Mouse (Mus musculus): ENCODE data around the gene Prpf18. TPM values are rescaled to one million over a fixed set of nuclear protein-coding genes. Genes with fewer than 3 reads are reported as not detected.

Gene Prpf18
- polyA plus RNA-seq, 1 experiment from 2014 or later = 48.6 TPM

DNA sequence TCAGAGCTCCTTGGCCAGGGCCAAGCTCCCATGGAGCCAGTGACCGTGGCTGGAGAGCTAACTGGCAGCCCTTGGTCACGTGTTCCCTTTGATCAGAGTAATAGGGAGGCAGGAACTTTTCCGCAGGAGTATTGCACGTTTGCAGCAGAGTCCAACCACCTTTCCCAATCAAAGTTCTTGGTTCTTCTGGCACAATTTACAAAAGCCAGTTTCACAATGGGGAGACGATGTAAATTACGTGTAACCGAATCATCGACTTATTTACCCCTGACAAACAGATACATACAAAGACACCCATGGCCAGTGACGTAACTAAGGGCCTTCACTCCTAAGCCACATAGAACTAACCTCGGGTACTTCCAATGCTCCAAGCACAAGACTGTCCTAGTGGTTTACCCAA lies 42.5 kb downstream of the Prpf18 start:
- DNase-seq (ENCODE audit: low spot score) (no peak), ATAC-seq (ENCODE audit: insufficient read depth, low FRiP score, low TSS enrichment) (no peak)
- H3K4me3 ChIP-seq (ENCODE audit: low read depth, low read length) = no peak overlapping the region
- 83% methylated on average over 10 of the region's 10 CpGs for WGBS
- no peak overlapping the region for H3K27ac ChIP-seq (ENCODE audit: low read depth, low read length)
- no peaks in the 10 kb centered on the region for H3K27me3 ChIP-seq (ENCODE audit: control insufficient read depth, insufficient read depth, low read length)
- no peaks in the 10 kb centered on the region for H3K4me1 ChIP-seq (ENCODE audit: control insufficient read depth, insufficient read depth, low read length)
- no peaks in the 10 kb centered on the region for H3K9me3 ChIP-seq (ENCODE audit: control insufficient read depth, low read length)
- no peak overlapping the region for H3K9ac ChIP-seq (ENCODE audit: low read length)
- no peak overlapping the region for H3K4me2 ChIP-seq (ENCODE audit: low read depth)
- H3K36me3 ChIP-seq (ENCODE audit: control insufficient read depth, insufficient read depth, low read length) = peaks cover 24% of the 10 kb centered on the region

- 75% methylated on average over 3 of the region's 3 CpGs for WGBS
- Histone ChIP-seq H3K27me3 (ENCODE audit: control insufficient read depth, insufficient read depth, low read length) (no peaks in the 10 kb centered on the region), H3K36me3 (ENCODE audit: control insufficient read depth, insufficient read depth, low read length) (peaks cover 32% of the 10 kb centered on the region)
These were observed 43.7 kb downstream of the Prpf18 start for GRCm38 (mm10) chr2:4608253-4608652.

GRCm38 (mm10) chr2:4606559-4606958 lies 45.4 kb downstream of the Prpf18 start:
- Histone ChIP-seq H3K27me3 (ENCODE audit: control insufficient read depth, insufficient read depth, low read length) (no peaks in the 10 kb centered on the region), H3K4me1 (ENCODE audit: control insufficient read depth, insufficient read depth, low read length) (no peaks in the 10 kb centered on the region), H3K9ac (ENCODE audit: low read length) (no peak overlapping the region), H3K36me3 (ENCODE audit: control insufficient read depth, insufficient read depth, low read length) (peaks cover 31% of the 10 kb centered on the region), H3K4me2 (ENCODE audit: low read depth) (no peak overlapping the region), H3K9me3 (ENCODE audit: control insufficient read depth, low read length) (no peaks in the 10 kb centered on the region), H3K27ac (ENCODE audit: low read depth, low read length) (no peak overlapping the region), H3K4me3 (ENCODE audit: low read depth, low read length) (no peak overlapping the region)
- 94% methylated on average over 3 of the region's 3 CpGs for WGBS
- DNase-seq (ENCODE audit: low spot score) (no peak), ATAC-seq (ENCODE audit: insufficient read depth, low FRiP score, low TSS enrichment) (no peak)

More at GRCm38 (mm10) chr2:4608253-4608652, 43.7 kb downstream of the Prpf18 start:
- no peak for ATAC-seq (ENCODE audit: insufficient read depth, low FRiP score, low TSS enrichment)
- H3K4me1 ChIP-seq (ENCODE audit: control insufficient read depth, insufficient read depth, low read length) = no peaks in the 10 kb centered on the region
- H3K4me2 ChIP-seq (ENCODE audit: low read depth) = no peak overlapping the region
- no peaks in the 10 kb centered on the region for H3K9me3 ChIP-seq (ENCODE audit: control insufficient read depth, low read length)
- H3K9ac ChIP-seq (ENCODE audit: low read length) = no peak overlapping the region
- H3K4me3 ChIP-seq (ENCODE audit: low read depth, low read length) = no peak overlapping the region
- DNase-seq (ENCODE audit: low spot score) = no peak
- H3K27ac ChIP-seq (ENCODE audit: low read depth, low read length) = no peak overlapping the region

- no peak overlapping the region for H3K4me3 ChIP-seq (ENCODE audit: low read depth, low read length)
- H3K27me3 ChIP-seq (ENCODE audit: control insufficient read depth, insufficient read depth, low read length) = no peaks in the 10 kb centered on the region
- H3K4me1 ChIP-seq (ENCODE audit: control insufficient read depth, insufficient read depth, low read length) = no peaks in the 10 kb centered on the region
- no peak overlapping the region for H3K27ac ChIP-seq (ENCODE audit: low read depth, low read length)
- DNase-seq (ENCODE audit: low spot score) = no peak
- no peak overlapping the region for H3K4me2 ChIP-seq (ENCODE audit: low read depth)
- H3K9ac ChIP-seq (ENCODE audit: low read length) = no peak overlapping the region
- 0 out of 2 replicates have a peak, but pooled peaks have one; percentile 38 for ATAC-seq (ENCODE audit: insufficient read depth, low FRiP score, low TSS enrichment)
- no peaks in the 10 kb centered on the region for H3K9me3 ChIP-seq (ENCODE audit: control insufficient read depth, low read length)
- 85% methylated on average over 33 of the region's 33 CpGs for WGBS
- peaks cover 28% of the 10 kb centered on the region for H3K36me3 ChIP-seq (ENCODE audit: control insufficient read depth, insufficient read depth, low read length)
These were observed 48.5 kb downstream of the Prpf18 start for GRCm38 (mm10) chr2:4603361-4603945.

GRCm38 (mm10) chr2:4601034-4601890 lies 50.7 kb downstream of the Prpf18 start:
- Histone ChIP-seq H3K4me1 (ENCODE audit: control insufficient read depth, insufficient read depth, low read length) (no peaks in the 10 kb centered on the region), H3K27me3 (ENCODE audit: control insufficient read depth, insufficient read depth, low read length) (no peaks in the 10 kb centered on the region), H3K27ac (ENCODE audit: low read depth, low read length) (no peak overlapping the region), H3K9ac (ENCODE audit: low read length) (no peak overlapping the region), H3K4me2 (ENCODE audit: low read depth) (no peak overlapping the region), H3K36me3 (ENCODE audit: control insufficient read depth, insufficient read depth, low read length) (peaks cover 26% of the 10 kb centered on the region), H3K9me3 (ENCODE audit: control insufficient read depth, low read length) (no peaks in the 10 kb centered on the region), H3K4me3 (ENCODE audit: low read depth, low read length) (no peak overlapping the region)
- ATAC-seq (ENCODE audit: insufficient read depth, low FRiP score, low TSS enrichment) (no peak), DNase-seq (ENCODE audit: low spot score) (no peak)
- 64% methylated on average over 15 of the region's 15 CpGs for WGBS

DNA sequence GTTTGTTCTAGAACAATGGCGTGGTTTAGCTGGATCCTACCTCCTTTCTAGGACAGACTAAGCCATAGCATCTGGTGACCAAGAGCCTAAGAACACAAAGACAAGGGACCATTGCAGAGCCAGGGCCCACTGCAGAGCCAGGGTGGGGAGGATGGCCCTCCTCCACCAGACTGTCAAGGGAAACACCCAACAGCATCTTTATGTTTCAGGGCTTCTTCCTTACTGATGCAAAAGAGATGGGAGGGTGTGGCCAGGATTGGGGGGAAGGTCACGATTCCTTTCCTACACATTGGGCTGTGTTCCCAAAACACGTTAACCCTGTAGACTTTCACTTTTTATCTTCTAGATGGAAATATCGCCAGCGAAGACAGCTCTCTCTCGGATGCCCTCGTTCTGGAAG lies 54.9 kb downstream of the Prpf18 start:
- no peak for ATAC-seq (ENCODE audit: insufficient read depth, low FRiP score, low TSS enrichment)
- DNase-seq (ENCODE audit: low spot score) = no peak
- H3K36me3 ChIP-seq (ENCODE audit: control insufficient read depth, insufficient read depth, low read length) = peaks cover 16% of the 10 kb centered on the region

GRCm38 (mm10) chr2:4593878-4594387 lies 58.0 kb downstream of the Prpf18 start:
- ATAC-seq (ENCODE audit: insufficient read depth, low FRiP score, low TSS enrichment) (no peak), DNase-seq (ENCODE audit: low spot score) (no peak)
- Histone ChIP-seq H3K27me3 (ENCODE audit: control insufficient read depth, insufficient read depth, low read length) (no peaks in the 10 kb centered on the region), H3K27ac (ENCODE audit: low read depth, low read length) (no peak overlapping the region), H3K36me3 (ENCODE audit: control insufficient read depth, insufficient read depth, low read length) (peaks cover 24% of the 10 kb centered on the region), H3K4me1 (ENCODE audit: control insufficient read depth, insufficient read depth, low read length) (no peaks in the 10 kb centered on the region), H3K9me3 (ENCODE audit: control insufficient read depth, low read length) (no peaks in the 10 kb centered on the region), H3K4me2 (ENCODE audit: low read depth) (no peak overlapping the region), H3K9ac (ENCODE audit: low read length) (no peak overlapping the region), H3K4me3 (ENCODE audit: low read depth, low read length) (no peak overlapping the region)
- 96% methylated on average over 3 of the region's 3 CpGs for WGBS

More for the DNA sequence above, 54.9 kb downstream of the Prpf18 start:
- Histone ChIP-seq H3K4me1 (ENCODE audit: control insufficient read depth, insufficient read depth, low read length) (no peaks in the 10 kb centered on the region), H3K9ac (ENCODE audit: low read length) (no peak overlapping the region), H3K27me3 (ENCODE audit: control insufficient read depth, insufficient read depth, low read length) (no peaks in the 10 kb centered on the region), H3K4me3 (ENCODE audit: low read depth, low read length) (no peak overlapping the region), H3K9me3 (ENCODE audit: control insufficient read depth, low read length) (no peaks in the 10 kb centered on the region), H3K4me2 (ENCODE audit: low read depth) (no peak overlapping the region), H3K27ac (ENCODE audit: low read depth, low read length) (no peak overlapping the region)
- WGBS = 91% methylated on average over 7 of the region's 7 CpGs

DNA sequence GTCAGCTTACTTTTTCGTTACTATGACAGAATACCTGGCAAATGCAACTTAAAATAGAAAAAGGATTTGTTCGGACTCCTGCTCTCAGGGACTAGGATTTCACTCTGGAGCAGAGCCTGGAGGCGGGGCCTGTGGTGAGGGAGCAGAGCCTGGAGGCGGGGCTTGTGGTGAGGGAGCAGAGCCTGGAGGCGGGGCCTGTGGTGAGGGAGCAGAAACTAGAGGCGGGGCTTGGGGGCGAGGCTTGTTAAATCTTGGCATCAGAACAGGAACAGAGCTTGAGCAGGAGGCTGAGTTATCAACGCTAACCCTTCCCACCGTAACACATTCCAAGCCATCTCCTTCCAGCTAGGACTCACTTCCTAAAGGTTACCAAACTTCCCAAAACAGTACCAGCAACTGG lies 58.5 kb downstream of the Prpf18 start:
- Histone ChIP-seq H3K36me3 (ENCODE audit: control insufficient read depth, insufficient read depth, low read length) (peaks cover 24% of the 10 kb centered on the region), H3K9me3 (ENCODE audit: control insufficient read depth, low read length) (no peaks in the 10 kb centered on the region), H3K4me2 (ENCODE audit: low read depth) (no peak overlapping the region), H3K9ac (ENCODE audit: low read length) (no peak overlapping the region), H3K27me3 (ENCODE audit: control insufficient read depth, insufficient read depth, low read length) (no peaks in the 10 kb centered on the region), H3K27ac (ENCODE audit: low read depth, low read length) (no peak overlapping the region), H3K4me3 (ENCODE audit: low read depth, low read length) (no peak overlapping the region), H3K4me1 (ENCODE audit: control insufficient read depth, insufficient read depth, low read length) (no peaks in the 10 kb centered on the region)
- 36% methylated on average over 9 of the region's 9 CpGs for WGBS
- DNase-seq (ENCODE audit: low spot score) (peak; percentile 60), ATAC-seq (ENCODE audit: insufficient read depth, low FRiP score, low TSS enrichment) (no peak)
